Mouse (Mus musculus) right cerebral cortex, postnatal 10 days (tissue): ENCODE data around the gene Abl1.
A peak's percentile ranks its signal among the peaks of the same experiment; 100 is the strongest.

Experiments
- DNase-seq, 2 experiments: peaks; one replicate each; pipeline ENCODE4 v3.0.0; 2021; ENCODE audit warnings: low spot score in 2 of 2

Gene Abl1

DNA sequence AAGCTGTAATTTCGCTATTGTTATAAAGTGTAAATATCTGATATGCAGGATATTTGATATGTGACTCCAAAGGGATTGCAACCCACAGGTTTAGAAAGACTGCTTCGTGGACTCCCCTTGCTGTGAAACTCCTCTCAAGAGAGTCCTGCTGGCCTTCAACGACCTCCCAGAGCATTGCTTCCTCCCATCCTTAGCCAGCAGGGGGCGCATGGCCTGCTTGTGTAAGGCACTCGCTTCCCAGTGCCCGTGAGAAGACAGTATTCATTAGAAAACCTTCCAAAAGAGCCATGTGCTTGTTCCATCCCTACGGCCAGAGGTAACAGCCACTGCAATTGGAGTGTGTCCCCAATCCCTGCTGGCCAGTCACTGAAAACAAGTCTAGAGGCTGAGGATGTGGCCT, 98.9 kb downstream of the Abl1 start:
- DNase-seq, result peak; percentile 70 to 85

DNA sequence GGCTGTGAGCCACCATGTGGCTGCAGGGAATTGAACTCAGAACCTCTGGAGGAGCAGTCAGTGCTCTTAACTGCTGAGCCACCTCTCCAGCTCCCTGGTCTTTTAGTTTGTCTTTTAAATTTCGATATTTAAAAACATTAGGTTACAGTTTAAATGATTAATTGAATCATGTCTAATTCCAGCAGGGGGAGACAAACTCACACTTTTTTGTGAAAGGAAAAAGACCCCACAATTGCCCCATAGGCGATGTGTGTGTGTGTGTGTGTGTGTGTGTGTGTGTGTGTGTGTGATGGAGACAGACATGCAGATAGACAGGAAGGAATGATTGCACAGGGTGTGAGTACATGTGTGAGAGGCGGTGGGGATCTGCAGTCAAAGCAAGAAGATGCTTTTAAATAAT, 100.1 kb downstream of the Abl1 start:
- DNase-seq, result no peak

DNA sequence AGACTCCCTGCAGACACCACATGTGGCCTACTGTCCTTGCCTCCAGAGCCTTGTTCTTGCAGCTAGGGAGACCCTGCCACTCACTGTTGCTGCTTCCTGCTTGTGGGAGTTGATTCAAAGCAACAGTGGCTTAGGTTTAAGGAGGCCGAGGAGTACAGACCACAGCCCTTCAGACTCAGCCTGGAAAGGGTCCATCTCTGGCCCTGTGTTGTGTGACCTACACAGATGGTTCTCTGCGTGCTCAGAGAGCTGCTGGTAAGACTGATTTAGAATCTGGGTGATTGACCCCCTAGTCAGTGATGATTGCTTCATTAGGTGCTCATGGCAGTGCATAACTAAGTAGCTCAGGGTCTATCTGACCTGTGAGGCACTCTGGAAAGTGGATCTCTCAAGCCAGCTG, 101.0 kb downstream of the Abl1 start:
- no peak for DNase-seq

DNA sequence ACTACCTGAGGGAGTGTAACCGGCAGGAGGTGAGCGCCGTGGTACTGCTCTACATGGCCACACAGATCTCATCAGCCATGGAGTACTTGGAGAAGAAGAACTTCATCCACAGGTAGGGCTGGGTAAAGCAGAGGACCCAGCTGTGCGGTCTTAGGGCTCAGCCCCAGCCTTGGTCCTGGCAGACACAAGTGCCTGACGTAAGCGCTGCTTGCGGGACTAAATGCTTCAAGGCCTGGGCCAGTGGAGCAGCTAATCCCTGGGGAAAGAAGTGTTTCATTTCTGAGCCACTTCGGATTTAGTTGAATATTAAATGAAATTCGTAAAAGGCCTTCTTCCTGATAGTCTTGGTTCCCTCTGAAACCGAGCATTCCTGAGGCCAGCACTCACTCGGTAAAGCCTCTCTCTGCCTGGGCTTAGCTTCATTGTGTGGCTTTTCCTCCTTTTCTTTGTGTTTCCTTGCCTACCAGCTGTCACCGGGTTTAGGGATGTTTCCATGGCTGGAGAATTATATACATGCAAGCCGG, 102.6 kb downstream of the Abl1 start:
- no peak for DNase-seq

DNA sequence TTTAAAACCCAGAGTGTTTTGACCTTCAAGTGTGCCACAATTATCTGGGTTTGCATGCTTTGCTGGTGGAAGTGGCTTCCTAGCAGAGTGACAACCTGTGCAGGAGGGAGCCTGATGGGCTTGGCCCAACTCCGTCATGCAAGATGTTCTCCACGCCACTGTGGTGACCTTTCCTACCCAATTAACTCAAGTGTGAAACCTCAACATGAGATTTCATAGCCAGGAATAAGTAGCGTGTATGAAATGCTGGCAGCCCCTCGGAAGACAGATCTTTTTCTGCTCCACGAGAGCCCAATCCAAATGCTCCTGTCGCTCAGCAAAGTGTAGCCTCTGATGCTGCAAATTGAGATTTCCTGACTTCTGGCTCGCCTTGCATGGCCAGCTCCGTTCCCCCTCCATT, 103.1 kb downstream of the Abl1 start:
- no peak for DNase-seq

DNA sequence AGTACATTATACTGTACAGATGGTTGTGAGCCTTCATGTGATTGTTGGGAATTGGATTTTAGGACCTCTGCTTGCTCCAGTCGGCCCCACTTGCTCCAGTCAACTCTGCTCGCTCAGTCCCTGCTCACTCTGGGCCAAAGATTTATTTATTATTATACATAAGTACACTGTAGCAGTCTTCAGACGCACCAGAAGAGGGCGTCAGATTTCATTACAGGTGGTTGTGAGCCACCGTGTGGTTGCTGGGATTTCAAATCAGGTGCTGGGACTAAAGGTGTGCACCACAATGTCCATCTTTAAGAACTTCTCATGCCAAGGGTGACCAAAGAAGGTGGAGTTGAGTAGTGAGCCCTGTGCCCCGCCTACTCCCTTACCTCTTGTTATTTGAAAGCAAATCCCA, 104.4 kb downstream of the Abl1 start:
- DNase-seq, result no peak

DNA sequence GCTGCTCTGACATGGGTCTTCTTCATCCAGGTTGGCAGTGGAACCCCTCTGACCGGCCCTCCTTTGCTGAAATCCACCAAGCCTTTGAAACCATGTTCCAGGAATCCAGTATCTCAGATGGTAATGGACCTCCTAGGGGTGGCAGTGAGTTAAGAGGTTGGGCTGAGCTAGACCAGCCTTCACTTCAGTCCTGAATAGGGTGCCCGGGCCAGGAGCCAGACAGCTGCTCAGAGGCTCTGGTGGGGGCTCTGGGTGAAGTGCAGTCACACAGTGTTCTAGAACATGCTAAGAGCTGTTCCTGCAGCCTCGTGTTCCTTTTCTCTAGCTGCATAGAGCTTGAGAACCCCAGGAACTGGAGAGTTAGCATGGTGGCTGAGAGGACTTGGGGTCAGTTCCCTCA, 108.8 kb downstream of the Abl1 start:
- DNase-seq, result no peak

DNA sequence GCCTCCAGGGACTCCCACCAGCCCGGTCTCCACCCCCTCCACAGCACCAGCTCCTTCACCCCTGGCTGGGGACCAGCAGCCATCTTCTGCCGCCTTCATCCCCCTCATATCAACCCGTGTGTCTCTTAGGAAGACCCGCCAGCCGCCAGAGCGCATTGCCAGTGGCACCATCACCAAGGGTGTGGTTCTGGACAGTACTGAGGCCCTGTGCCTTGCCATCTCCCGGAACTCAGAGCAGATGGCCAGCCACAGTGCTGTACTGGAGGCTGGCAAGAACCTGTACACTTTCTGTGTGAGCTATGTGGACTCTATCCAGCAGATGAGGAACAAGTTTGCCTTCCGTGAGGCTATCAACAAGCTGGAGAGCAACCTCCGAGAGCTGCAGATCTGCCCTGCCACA, 113.2 kb downstream of the Abl1 start:
- DNase-seq, result no peak

DNA sequence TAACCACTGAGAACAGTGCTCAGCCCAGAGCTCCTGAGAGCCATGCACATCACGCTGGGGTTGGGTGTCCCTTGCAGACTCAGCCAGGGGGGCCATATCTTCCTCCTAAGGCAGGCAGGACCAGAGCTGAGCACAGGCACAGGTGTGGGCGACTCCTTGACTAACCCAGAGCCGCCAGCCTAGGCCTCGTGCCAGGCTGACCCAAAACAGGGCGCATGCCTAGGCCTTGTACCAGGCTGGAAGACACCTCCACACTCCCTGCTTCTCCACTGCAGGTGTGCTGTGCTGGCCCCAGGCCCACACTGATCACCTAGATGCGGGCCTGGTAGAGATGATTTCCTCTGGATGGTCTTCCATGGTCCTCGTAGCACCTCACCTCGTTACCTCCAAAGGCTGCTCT, 114.6 kb downstream of the Abl1 start:
- no peak for DNase-seq

DNA sequence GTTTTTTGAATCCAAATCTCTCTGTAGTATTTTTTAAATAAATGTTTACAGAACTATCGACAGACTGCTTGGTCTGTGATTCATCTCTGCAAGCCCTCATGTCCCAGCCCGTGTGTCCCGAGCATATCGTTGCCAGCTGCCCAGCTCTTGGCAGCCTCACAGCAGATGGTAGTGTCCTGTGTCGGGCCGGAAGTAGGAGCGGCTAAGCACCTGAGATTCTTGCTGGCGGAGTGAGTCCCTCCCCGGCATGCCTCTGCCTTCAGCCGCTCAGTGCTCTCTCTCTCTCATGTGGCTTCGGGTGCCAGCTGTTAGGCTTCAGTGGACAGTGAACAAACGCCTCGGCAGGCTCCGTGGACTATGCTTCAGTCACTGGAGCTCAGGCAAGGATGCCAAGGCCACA, 115.3 kb downstream of the Abl1 start:
- no peak for DNase-seq

DNA sequence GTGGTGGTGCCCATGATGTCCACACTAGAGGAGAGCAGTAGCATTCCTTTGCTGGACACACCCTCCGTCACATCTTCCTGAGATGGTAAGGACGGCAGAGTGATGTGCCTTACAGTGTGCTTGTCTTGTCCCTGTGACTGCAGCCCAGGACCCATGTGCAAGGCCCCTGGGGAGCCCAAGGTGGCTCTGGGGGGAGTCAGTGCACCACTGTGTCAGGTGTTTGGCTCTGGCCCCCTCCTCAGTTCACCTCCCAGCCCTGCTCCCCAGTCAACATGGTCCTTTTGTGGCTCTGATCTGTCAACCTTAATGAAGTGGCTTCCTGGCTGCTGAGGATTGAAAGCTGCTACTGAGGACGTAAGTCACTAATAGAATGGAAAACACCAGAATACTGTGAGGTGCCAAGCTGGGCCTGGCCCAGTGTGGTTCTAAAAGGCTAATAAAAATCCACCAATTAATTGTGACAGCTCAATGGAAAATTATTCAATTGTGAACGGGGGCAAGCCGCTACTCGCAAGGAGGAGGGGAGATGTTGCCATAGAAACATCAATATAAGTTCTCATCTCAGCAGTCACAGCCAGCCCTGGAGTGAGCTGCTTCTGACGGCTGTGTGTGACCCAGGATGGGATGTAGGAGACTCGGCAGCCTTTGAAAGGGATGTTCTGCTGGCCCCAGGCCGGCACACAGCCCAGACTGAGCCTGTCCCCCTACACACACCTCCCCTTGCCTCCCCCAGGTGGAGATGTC, 118.6 kb downstream of the Abl1 start:
- DNase-seq, result no peak

DNA sequence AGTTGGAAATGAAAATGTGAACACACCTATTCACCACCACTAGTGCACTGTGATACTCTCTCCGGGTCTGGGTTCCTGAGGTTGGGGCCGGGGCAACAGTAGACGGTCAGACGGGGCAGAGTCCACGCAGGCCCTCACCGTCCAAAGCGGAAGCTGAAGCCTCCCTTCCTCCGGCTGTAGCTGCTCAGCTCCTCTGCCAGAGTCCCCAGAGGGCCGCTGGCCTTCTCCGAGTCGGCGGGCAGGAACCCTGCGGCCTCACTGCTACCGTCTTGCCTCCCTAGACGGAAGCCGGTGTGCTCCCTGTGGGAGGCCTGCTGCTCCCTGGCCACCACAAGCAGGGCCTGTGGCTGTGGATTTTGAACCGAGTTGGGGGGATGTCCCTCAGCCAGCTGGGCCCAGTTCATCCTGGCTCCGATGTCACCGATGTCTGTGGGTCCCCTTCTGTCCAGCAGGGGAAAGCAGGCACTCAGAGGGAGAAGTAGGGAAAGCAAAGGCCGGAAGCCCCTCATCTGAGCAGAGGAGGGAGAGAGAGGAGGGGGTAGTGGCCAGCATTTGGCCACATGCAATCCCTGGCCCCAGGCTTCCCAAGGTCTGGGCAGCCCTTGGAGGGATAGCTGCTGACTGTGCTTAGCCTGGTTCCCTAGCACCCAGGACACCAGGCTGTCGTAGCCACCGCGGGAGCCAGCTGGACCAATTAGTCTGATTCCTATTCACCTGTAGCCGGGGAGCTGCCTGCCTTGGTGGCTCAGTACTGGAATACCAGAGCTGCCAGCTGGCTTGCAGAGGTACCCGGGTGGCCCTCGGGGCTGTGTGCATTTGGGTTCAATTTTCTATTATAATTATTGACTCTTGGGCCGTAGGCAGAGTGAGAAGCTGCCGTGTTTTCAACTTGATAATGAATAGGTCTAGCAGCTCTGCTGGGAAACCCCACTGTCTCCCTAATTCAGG, 120.5 kb downstream of the Abl1 start:
- DNase-seq, result no peak

DNA sequence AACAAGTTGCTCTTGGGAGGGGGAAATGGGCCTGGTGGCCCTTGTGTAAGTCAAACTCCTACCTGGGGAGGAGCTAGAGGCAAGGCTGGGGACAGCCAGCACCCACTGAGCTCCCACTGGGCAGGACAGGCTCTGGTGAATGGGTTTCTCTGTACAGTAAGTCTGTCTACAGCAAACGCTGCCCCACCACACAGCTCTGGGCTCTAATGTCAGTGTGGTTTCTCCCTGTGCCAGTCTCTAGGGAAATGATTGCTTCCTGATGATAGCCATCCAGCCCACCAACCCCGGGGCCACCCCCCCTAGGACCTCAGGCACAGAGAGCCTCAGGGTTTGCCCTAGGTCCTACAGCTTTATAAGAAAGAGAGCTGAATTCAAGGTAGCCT, 121.2 kb downstream of the Abl1 start:
- no peak for DNase-seq

DNA sequence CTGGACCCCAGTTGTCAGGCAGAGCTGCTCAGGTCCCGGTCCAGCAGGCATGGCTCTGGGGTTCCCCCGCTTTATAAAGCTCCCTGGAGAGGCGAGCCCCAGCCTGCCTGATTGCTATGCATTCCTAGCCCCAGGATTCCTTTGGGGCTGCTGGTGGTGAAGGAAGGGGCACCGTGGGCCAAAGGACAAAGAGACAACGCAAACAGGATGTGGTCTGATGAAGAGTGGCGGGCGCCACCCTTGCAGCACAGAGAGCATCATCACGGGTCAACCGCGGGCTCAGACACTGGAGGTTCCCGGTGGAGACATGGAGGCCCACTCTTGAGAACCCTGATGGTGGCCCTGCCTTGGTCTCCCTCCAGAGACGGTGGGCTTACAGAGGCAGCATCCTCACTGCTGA, 122.3 kb downstream of the Abl1 start, which contains the start of gene Qrfp:
Gene Qrfp, minus strand, starts transcription at position 137 of the 400 bp plus-strand sequence.
- DNase-seq, result no peak

DNA sequence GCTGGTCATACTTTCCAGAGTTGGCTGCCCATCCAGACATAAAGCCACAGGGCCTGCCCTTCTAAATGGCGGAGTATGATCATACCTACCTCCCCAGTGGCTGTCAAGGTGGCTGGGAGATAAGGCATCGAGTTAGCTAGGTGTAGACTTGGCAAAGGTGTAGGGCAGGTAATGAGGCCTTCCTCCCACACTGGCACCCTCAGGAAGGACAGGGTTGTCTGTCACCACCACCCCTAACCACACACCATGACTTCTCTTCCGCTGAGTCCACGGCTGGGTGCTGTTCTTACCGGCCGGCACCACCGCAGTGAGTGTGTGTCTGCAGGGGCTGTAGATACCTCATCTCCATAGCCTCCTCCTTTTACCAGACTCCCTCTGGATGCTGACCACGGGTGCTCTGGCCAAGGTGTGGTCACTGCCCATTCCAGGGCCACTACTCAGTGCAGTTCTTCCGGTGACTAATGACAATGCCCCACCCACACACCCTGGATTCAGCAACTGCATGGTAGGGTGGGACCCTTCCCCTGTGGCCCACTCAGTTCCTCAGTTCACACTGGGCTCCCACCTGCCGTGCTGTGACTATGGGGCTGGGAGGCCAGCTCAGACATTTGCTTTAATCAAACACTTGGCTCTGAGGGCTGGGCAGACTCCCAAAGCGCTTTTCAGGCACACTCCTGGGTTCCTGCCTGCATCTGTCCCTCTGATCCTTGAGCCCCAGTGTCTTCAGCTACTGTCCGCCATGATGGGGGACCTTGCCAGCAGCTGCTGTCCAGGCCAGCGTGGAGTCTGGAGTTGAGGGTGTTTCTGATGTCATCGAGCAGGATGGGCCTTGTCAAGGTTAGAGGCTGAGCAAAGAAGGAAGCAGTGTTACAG, 123.1 kb downstream of the Abl1 start:
- no peak for DNase-seq

DNA sequence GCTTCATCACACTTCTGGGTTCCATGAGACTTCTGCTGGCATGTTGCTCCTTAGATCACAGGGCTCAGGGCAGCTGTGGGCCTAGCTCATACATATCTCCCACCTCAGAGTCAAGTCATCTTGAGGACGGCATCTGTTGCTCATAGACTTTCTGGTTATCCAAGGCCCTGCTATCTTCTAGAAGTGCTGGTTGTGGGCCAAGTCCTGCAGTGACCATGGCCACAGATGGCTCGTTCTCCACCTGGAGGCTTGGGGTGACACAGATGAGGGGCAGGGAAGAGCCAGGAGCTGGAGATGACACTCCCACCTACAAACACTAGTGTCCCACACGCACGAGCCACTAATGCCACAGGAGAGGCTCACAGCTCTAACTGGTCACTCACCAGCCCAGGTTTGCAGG, 125.5 kb downstream of the Abl1 start:
- DNase-seq, result no peak

DNA sequence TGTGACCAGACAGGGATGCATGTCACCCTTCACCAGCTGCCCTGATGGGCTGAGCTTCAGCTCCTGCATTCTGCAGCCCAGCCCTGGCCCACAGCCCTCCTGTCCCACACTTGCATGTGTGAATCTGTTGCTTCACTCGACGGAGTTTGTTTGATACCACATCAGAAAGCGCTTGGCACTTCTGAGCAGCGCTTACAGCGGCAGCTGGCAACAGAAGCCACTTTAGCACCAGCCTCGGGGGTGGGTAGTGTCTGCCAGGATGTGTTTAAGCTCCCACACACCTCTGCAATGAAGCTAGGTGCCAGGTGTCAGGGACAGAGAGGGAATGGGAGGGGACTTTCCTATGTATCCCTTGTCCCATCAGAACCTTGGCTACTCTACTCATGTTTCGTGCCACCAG, 126.5 kb downstream of the Abl1 start:
- peak; percentile 46 to 61 for DNase-seq

DNA sequence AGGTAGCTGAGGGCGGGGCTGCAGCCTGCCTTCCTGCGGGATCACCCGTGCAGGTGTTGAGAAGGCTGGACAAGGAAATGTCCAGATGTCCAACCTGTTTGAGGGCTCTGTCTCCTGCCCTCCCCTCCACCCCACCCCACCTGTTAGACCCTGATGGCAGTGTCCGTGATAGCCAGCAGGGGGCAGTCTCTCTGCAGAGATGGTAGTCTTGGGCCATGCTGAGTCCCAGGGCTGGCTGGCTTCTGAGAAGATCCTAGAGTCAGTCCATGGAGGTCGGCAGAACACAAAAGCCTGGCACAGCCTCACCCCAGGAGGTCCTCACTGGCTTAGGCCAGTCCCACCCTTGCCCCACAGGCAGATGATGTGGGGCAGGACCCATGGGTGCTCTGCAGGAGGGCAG, 127.2 kb downstream of the Abl1 start:
- DNase-seq, result peak; percentile 59 to 79

DNA sequence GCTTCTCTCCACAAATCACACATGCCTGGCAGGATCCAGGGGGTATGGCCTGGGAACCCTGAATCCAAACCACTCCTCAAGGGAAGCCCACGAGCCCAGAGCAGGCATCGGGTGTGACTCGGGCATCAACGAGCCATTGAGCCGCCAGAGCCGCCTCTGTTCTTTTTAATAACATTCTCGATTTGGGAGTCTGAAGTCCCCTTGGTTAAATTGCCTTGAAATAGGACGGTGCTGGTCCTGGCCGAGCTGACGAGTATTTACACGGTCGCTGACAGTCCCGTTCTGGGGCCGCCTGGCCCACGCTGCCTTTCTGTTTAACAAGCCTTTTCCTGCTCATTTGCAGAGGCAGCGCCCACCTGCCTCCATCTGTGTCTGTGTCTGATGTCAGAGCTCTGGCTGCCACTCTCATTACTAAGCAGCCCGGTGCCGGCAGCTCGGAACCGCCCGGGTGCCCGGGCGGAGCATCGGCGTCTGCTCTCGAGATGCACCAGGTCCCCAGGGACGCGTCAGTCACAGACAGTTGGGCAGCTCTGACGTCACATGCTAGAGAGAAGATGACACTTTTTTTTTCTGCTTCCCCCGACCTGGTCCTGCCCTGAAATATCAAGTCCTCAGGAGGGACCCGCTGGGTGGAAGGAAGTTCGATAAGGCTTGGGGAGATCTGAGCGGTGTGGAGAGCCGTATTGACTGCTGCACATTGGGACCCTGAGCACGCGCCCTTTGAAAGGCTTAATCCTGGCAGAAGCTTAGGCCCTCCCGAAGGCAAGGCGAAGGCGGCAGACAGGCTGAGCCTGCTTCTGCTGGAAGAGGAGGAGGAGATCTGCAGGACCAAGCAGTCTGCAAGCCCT, 134.6 kb downstream of the Abl1 start:
- peak; percentile 71 to 85 for DNase-seq

DNA sequence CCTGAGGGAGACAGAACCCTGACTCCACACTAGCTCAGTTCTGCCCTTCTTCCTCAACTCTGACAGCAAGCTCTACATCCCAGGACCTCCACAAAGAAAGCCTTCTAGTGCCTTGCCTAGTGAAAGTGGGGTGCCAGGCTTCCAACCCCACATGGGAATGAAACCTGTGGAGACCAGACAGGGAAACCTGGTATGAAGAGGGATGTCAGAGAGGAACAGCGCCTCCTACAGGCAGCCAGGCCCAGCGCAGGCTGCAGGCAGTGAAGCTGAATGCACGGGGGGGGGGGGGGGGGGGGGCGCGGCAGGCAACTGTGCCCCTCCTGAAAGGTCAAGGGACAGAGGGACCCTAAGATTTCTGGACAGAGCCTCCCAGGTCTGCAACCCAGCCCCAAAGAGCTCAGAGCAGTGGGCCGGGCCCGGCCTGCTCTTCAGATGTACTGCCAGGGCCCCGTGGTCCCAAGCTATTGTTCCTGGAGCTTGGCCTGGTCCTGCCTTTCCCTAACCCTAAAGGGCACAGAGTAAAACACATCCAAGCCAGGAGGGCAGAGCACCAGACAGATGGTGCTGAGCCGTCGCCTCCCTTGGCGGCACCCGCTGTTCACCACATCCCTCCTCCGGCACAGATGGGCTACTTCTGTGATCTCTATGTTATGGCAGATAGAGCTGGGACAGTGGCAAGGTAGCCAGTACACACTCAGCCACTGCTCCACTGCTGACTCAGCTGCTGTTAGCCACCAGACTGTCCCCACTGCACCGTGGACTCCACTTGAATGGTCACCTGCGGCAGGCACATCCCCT, 136.0 kb downstream of the Abl1 start:
- no peak for DNase-seq
